Mouse (Mus musculus) heart, embryonic 12.5 days (tissue): ENCODE data around the gene Cdyl. TPM values are rescaled to one million over a fixed set of nuclear protein-coding genes. Genes with fewer than 3 reads are reported as not detected.

Source experiments
- ATAC-seq: fragments of 200-750 bp; cut with Nextera tagmentation; 2 replicates; pipeline ENCODE4 v1.8.0; 2017; ENCODE audit warnings: moderate TSS enrichment, moderate library complexity; ENCODE audit not compliant: insufficient number of reproducible peaks, low FRiP score
- H3K27ac ChIP-seq: fragments of 300-500 bp; sonication (generic); 2 replicates; pipeline ENCODE4 v1.5.1; 2016; ENCODE audit warnings: mild to moderate bottlenecking, moderate library complexity; ENCODE audit not compliant: poor library complexity, severe bottlenecking
- H3K27me3 ChIP-seq: fragments of 300-500 bp; sonication (generic); replicated peaks from 2 replicates; pipeline ENCODE4 v1.6.1; 2016; ENCODE audit warnings: mild to moderate bottlenecking, moderate library complexity
- H3K36me3 ChIP-seq: fragments of 300-500 bp; sonication (generic); 2 replicates; pipeline ENCODE4 v1.6.1; 2016; ENCODE audit warnings: mild to moderate bottlenecking, moderate library complexity
- H3K4me1 ChIP-seq: fragments of 300-500 bp; sonication (generic); replicated peaks from 2 replicates; pipeline ENCODE4 v1.6.1; 2016; ENCODE audit warnings: mild to moderate bottlenecking
- H3K4me2 ChIP-seq: fragments of 300-500 bp; sonication (generic); 2 replicates; pipeline ENCODE4 v1.6.1; 2016; ENCODE audit warnings: mild to moderate bottlenecking, moderate library complexity
- H3K4me3 ChIP-seq: fragments of 300-500 bp; sonication (generic); 2 replicates; pipeline ENCODE4 v1.5.1; 2016; ENCODE audit warnings: mild to moderate bottlenecking
- H3K9ac ChIP-seq: fragments of 300-500 bp; sonication (generic); 2 replicates; pipeline ENCODE4 v1.6.1; 2016; ENCODE audit warnings: mild to moderate bottlenecking, moderate library complexity
- H3K9me3 ChIP-seq: fragments of 300-500 bp; sonication (generic); replicated peaks from 2 replicates; pipeline ENCODE4 v1.6.1; 2016; ENCODE audit warnings: mild to moderate bottlenecking, moderate library complexity
- WGBS: fragments of 180-500 bp; shearing (Covaris S2); methylation state at CpG from one replicate; pipeline ENCODE4 v1.1.7; 2016; 5-methylcytosine and 5-hydroxymethylcytosine counted together
- polyA plus RNA-seq: library from polyadenylated mRNA; unstranded; fragments of >200 nt; fragmentation: Nextera tagmentation; extraction: Ambion mirVana; gene quantifications from 2 replicates; pipeline ENCODE4 v1.2.1, GENCODE M21; 2016

Cdyl gene
- polyA plus RNA-seq, result 19.4 and 19.6 TPM in 2 replicates

DNA sequence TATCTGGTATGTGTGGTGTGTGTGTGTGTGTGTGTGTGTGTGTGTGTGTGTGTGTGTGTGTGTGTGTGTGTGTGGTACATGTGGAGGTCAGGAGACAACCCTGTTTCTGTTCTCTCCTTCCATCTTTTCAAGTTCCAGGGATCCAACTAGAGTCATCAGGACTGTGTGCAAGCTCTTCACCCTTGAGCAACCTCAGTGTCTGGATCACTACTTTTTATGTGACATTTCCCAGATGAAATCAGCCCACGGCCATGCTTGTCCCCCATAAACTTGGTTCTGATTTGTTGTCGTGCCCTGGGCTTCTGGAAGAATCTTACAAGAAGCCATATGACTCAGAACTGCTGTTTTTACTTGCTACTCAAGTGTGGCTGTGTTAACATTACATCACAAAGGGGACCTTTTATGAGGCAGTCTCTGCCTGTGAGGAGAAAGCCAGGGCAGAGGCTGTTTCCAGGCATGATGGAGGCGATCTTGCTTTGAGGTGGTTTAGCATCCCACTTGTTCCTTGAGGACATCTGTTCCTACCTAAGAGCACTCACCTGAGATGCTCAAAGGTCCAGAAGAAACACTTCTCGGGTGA lies at the start of gene Cdyl:
Cdyl (plus strand) TSS at position 428 of the 580 bp plus-strand sequence.
- Histone ChIP-seq H3K4me1 (no peaks in the 10 kb centered on the region), H3K27ac (no peak within 1 kb of the TSS), H3K27me3 (no peaks in the 10 kb centered on the region), H3K4me2 (no peak within 1 kb of the TSS), H3K9ac (no peak within 1 kb of the TSS), H3K36me3 (no peaks in the 10 kb centered on the region), H3K9me3 (no peaks in the 10 kb centered on the region), H3K4me3 (no peak within 1 kb of the TSS)
- no peak for ATAC-seq
- 67% methylated on average over 4 of the region's 4 CpGs for WGBS

GRCm38 (mm10) chr13:35610718-35611117 lies 48.9 kb upstream of the Cdyl start:
- Histone ChIP-seq H3K4me1 (peaks cover 9% of the 10 kb centered on the region), H3K9ac (no peak overlapping the region)
- no peak for ATAC-seq

GRCm38 (mm10) chr13:35612506-35612905 lies 47.1 kb upstream of the Cdyl start:
- no peaks in the 10 kb centered on the region for H3K9me3 ChIP-seq
- no peak overlapping the region for H3K27ac ChIP-seq
- WGBS, result 74% methylated on average over 1 of the region's 1 CpGs
- no peak overlapping the region for H3K9ac ChIP-seq
- ATAC-seq, result no peak
- H3K36me3 ChIP-seq, result no peaks in the 10 kb centered on the region
- no peak overlapping the region for H3K4me2 ChIP-seq
- peaks cover 9% of the 10 kb centered on the region for H3K4me1 ChIP-seq
- no peak overlapping the region for H3K4me3 ChIP-seq
- H3K27me3 ChIP-seq, result no peaks in the 10 kb centered on the region

More at GRCm38 (mm10) chr13:35610718-35611117, 48.9 kb upstream of the Cdyl start:
- Histone ChIP-seq H3K4me2 (no peak overlapping the region), H3K27ac (no peak overlapping the region), H3K27me3 (no peaks in the 10 kb centered on the region), H3K9me3 (no peaks in the 10 kb centered on the region), H3K4me3 (no peak overlapping the region), H3K36me3 (no peaks in the 10 kb centered on the region)

DNA sequence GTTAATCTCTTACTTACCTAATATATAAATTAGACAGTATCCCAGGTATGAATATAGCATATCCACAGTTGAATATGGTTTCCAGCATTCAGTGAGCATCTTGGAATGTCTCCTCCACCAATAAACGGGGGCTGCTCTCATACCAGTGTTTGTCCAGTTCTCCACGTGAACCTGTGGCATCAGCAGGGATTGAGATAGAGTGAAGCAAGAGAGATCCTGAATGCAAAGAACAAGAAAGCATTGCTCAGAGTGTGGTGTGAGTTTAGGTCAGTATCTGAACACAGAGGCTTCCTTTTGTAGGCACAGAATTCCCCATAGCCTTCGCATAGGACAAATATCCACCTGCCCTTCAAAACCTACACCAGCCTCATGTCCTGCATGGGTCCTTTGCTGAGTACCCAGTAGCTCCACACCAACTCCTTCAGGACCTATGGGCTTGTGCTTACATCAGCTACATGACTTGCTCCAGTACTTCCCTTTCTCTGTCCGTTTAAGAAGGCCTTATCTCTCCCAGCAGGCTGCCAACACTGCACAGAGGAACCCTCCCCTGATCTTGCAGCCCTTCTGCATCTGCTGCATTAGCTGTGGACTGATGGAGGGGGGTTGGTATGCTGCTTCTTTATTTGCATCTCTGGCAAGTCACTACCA lies 44.7 kb upstream of the Cdyl start:
- H3K9ac ChIP-seq, result no peak overlapping the region
- peaks cover 9% of the 10 kb centered on the region for H3K4me1 ChIP-seq
- no peaks in the 10 kb centered on the region for H3K27me3 ChIP-seq
- peak; percentile 80 for ATAC-seq
- no peaks in the 10 kb centered on the region; the same call in 1 of the 2 replicates for H3K9me3 ChIP-seq
- no peaks in the 10 kb centered on the region for H3K36me3 ChIP-seq
- H3K4me3 ChIP-seq, result no peak overlapping the region
- WGBS, result 55% methylated on average over 4 of the region's 4 CpGs
- H3K4me2 ChIP-seq, result no peak overlapping the region
- no peak overlapping the region for H3K27ac ChIP-seq

DNA sequence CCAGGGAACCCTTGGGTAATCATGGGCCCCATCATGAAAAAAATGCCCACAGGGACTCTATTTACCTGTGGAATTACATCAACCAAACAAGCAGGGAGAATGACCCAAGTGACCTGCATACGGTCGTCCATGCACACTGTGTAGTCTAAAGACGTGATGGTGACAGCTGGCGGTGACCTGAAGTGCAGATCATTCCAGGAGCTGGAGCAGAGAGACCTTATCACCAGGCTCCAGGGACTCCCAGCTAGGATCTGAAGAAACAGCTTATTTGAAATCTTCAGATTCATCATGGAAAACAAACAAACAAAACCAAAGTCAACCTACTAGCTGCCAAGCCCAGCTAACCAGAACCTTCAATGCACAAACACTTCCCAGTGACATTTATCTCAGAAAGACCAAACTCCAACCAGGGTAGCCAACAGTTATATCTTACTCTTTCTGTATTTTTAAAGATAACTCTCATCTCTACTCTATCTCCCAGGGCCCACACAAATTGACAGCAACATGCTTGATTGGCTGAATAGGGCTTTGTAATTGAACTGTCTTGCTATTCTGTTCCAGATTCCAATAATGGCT lies 43.0 kb upstream of the Cdyl start:
- no peak overlapping the region for H3K4me2 ChIP-seq
- peaks cover 9% of the 10 kb centered on the region for H3K4me1 ChIP-seq
- WGBS, result 52% methylated on average over 4 of the region's 4 CpGs
- no peak for ATAC-seq
- no peaks in the 10 kb centered on the region for H3K27me3 ChIP-seq
- no peak overlapping the region for H3K9ac ChIP-seq
- no peak overlapping the region for H3K27ac ChIP-seq
- H3K9me3 ChIP-seq, result no peaks in the 10 kb centered on the region; the same call in 1 of the 2 replicates
- H3K36me3 ChIP-seq, result no peaks in the 10 kb centered on the region
- H3K4me3 ChIP-seq, result no peak overlapping the region

DNA sequence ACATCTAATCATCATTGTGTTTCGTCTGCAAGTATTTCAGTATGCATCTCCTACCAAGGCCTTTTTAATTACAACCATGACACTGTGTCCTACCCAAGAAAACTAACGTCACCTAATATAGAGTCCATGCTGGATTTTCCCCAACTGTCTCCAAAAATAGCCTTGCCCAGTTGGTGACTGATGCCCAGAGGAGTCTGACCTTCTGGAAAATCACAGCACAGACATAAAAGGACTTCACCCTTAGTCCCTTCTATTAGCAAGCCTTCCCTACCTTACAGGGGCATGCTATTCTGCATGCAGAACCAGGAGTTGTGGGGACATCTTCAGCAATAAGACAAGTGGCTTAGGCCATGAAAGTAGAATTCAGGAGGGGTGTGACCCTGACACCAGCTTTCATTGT lies 40.3 kb upstream of the Cdyl start:
- Histone ChIP-seq H3K27me3 (no peaks in the 10 kb centered on the region), H3K27ac (no peak overlapping the region)

DNA sequence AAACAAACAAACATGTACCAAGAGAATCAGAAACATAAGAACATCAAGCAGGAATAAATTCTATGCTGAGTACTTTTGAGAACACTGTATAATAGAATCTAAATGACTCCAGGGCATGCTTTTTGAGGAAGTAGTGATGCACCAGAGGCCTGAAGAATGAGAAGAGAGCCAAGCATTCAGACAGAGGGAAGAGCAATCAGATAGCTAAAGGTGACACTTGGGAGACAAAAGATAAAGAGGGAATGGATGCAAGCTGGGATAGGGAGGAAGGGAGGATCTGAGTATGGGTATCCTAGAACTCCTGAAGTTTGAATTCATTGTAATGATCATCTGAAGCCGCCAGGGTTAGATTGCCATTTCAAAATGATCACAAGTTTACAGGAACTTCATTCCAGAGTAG lies 38.9 kb upstream of the Cdyl start:
- Histone ChIP-seq H3K36me3 (no peaks in the 10 kb centered on the region), H3K9me3 (no peaks in the 10 kb centered on the region; the same call in 1 of the 2 replicates), H3K4me3 (no peak overlapping the region), H3K9ac (no peak overlapping the region), H3K4me1 (no peaks in the 10 kb centered on the region), H3K27me3 (no peaks in the 10 kb centered on the region), H3K27ac (no peak overlapping the region), H3K4me2 (no peak overlapping the region)
- no peak for ATAC-seq
- WGBS, result 59% methylated on average over 1 of the region's 1 CpGs

More for the DNA sequence above, 40.3 kb upstream of the Cdyl start:
- H3K4me2 ChIP-seq, result no peak overlapping the region
- WGBS, result 64% methylated on average over 2 of the region's 2 CpGs
- no peak overlapping the region for H3K4me3 ChIP-seq
- no peak for ATAC-seq
- H3K9me3 ChIP-seq, result no peaks in the 10 kb centered on the region; the same call in 1 of the 2 replicates
- no peaks in the 10 kb centered on the region for H3K36me3 ChIP-seq
- H3K4me1 ChIP-seq, result peaks cover 9% of the 10 kb centered on the region
- H3K9ac ChIP-seq, result no peak overlapping the region

DNA sequence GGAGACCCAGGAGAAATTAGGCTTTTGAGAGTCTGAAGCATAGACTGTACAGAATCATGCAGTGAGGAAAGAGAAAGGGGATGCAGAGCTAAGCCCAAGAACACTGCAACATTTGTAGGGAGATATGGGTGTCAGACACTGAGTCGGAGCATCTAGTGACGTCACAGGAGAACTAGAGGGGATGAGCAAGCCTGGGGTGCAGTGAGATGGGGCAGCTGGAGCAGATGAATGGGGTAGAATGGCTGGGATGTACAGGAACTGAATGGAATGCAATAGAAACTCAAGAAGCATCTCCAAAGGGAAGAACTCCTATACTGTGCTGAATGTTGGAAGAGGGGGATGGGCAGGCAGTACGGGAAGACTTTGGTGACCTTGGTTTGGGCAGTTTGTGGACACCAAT lies 34.8 kb upstream of the Cdyl start:
- 78% methylated on average over 3 of the region's 3 CpGs for WGBS
- Histone ChIP-seq H3K4me2 (no peak overlapping the region), H3K9me3 (no peaks in the 10 kb centered on the region)

GRCm38 (mm10) chr13:35625556-35625955 lies 34.1 kb upstream of the Cdyl start:
- Histone ChIP-seq H3K27me3 (no peaks in the 10 kb centered on the region), H3K4me3 (no peak overlapping the region), H3K4me2 (no peak overlapping the region), H3K9me3 (no peaks in the 10 kb centered on the region), H3K9ac (no peak overlapping the region), H3K4me1 (no peaks in the 10 kb centered on the region), H3K27ac (no peak overlapping the region), H3K36me3 (no peaks in the 10 kb centered on the region)
- WGBS, result 65% methylated on average over 3 of the region's 3 CpGs
- ATAC-seq, result no peak

More for the DNA sequence above, 34.8 kb upstream of the Cdyl start:
- Histone ChIP-seq H3K36me3 (no peaks in the 10 kb centered on the region), H3K27ac (no peak overlapping the region), H3K9ac (no peak overlapping the region), H3K27me3 (no peaks in the 10 kb centered on the region), H3K4me1 (no peaks in the 10 kb centered on the region), H3K4me3 (no peak overlapping the region)
- no peak for ATAC-seq

- H3K4me3 ChIP-seq, result no peak overlapping the region
- no peak overlapping the region for H3K27ac ChIP-seq
- WGBS, result 69% methylated on average over 1 of the region's 1 CpGs
- ATAC-seq, result no peak
- no peaks in the 10 kb centered on the region for H3K4me1 ChIP-seq
- H3K4me2 ChIP-seq, result no peak overlapping the region
- no peaks in the 10 kb centered on the region for H3K9me3 ChIP-seq
- H3K9ac ChIP-seq, result no peak overlapping the region
- H3K36me3 ChIP-seq, result no peaks in the 10 kb centered on the region
- H3K27me3 ChIP-seq, result no peaks in the 10 kb centered on the region
Observed at GRCm38 (mm10) chr13:35627319-35627718, 32.3 kb upstream of the Cdyl start.

GRCm38 (mm10) chr13:35647132-35647823 lies 12.4 kb upstream of the Cdyl start:
- no peaks in the 10 kb centered on the region; the same call in 1 of the 2 replicates for H3K9me3 ChIP-seq
- no peak overlapping the region for H3K9ac ChIP-seq
- no peaks in the 10 kb centered on the region for H3K27me3 ChIP-seq
- no peak for ATAC-seq
- H3K27ac ChIP-seq, result no peak overlapping the region
- H3K4me2 ChIP-seq, result no peak overlapping the region
- no peaks in the 10 kb centered on the region for H3K36me3 ChIP-seq
- no peak overlapping the region for H3K4me3 ChIP-seq
- WGBS, result 83% methylated on average over 1 of the region's 1 CpGs
- H3K4me1 ChIP-seq, result no peaks in the 10 kb centered on the region
